ENCODE assay signal across 8 mouse cellular contexts in the genomic region with DNA sequence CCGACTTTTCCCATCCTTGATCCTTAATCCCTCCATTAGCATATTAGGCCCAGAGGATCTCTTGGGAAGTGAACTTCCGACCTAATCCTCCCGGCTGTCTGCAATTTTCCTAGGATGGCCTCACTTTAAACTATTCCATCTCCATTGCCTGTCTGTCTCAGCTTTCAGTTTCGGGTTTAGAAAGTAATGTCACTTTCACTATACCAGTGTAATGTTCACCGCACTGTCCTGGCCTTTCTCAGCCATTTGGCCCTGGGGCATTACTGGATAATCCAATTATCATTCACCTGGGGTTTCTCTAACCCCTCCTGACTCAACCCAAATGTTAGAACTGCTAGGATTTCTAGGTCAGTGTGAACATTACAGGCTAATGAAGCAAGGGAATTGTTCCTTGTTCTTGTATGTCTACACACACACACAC. TPM values are rescaled to one million over a fixed set of nuclear protein-coding genes. Genes with fewer than 3 reads are reported as not detected.
DNase-seq lines count a peak whose midpoint lies in the region; ATAC-seq and TF ChIP-seq lines count a peak whose summit lies in the region.

No protein-coding gene starts in this region.

- no peaks in the 10 kb centered on the region for H3K9me3 ChIP-seq in hindbrain, embryonic 12.5 days (replicated peaks)
- no peaks in the 10 kb centered on the region for H3K9me3 ChIP-seq in midbrain, embryonic 12.5 days

- H3K36me3 ChIP-seq in hindbrain, embryonic 12.5 days = peaks cover 11% of the 10 kb centered on the region
- peaks cover 7% of the 10 kb centered on the region; the same call in 1 of the 2 replicates for H3K36me3 ChIP-seq in midbrain, embryonic 12.5 days

- peaks cover 61% of the 10 kb centered on the region for H3K4me1 ChIP-seq in hindbrain, embryonic 12.5 days
- peaks cover 71% of the 10 kb centered on the region for H3K4me1 ChIP-seq in midbrain, embryonic 12.5 days

- WGBS in hindbrain, embryonic 12.5 days = under 1% methylated on average over 5 of the region's 5 CpGs
- WGBS in midbrain, embryonic 12.5 days = 0% methylated on average over 5 of the region's 5 CpGs

- no peak for TF ChIP-seq CTCF in left cerebral cortex, adult 2 months (IDR thresholded peaks at IDR 0.05)

- no peaks in the 10 kb centered on the region for H3K27me3 ChIP-seq in hindbrain, embryonic 12.5 days
- H3K27me3 ChIP-seq in midbrain, embryonic 12.5 days = peaks cover 2% of the 10 kb centered on the region; the same call in 1 of the 2 replicates

- H3K9ac ChIP-seq in hindbrain, embryonic 12.5 days = peak overlapping the region; percentile 100
- H3K9ac ChIP-seq in midbrain, embryonic 12.5 days (replicated peaks) = peak overlapping the region; percentile 100

- intact Hi-C loops in left cerebral cortex, adult 2 months (cut with DNase I) = no loop called here
- intact Hi-C loops in left cerebral cortex, postnatal 36 days (cut with DNase I) = loop anchor here (2.0 kb wide), 1 partner anchor 16 kb away; no protein-coding TSS in a partner anchor

- H3K4me2 ChIP-seq in hindbrain, embryonic 12.5 days (replicated peaks) = peak overlapping the region; percentile 99
- peak overlapping the region; percentile 100 for H3K4me2 ChIP-seq in midbrain, embryonic 12.5 days (replicated peaks)

- no peak for ATAC-seq in hindbrain, embryonic 12.5 days (ENCODE audit: low FRiP score)
- no peak for ATAC-seq in midbrain, embryonic 12.5 days (ENCODE audit: low FRiP score, low read depth)

- peak overlapping the region; percentile 90 for H3K27ac ChIP-seq in left cerebral cortex, adult 2 months
- H3K27ac ChIP-seq in hindbrain, embryonic 12.5 days = peak overlapping the region; percentile 94
- peak overlapping the region; percentile 96 for H3K27ac ChIP-seq in midbrain, embryonic 12.5 days (replicated peaks)

- peak overlapping the region; percentile 93 for H3K4me3 ChIP-seq in left cerebral cortex, adult 2 months
- peak overlapping the region; percentile 89 for H3K4me3 ChIP-seq in hindbrain, embryonic 12.5 days
- peak overlapping the region; percentile 99 for H3K4me3 ChIP-seq in midbrain, embryonic 12.5 days

- no peak for DNase-seq in left cerebral cortex, adult 2 months (ENCODE audit: extremely low spot score in 1 of 2, low spot score in 2 of 2)
- DNase-seq in left cerebral cortex, adult 18-20 months (ENCODE audit: low spot score in 2 of 2) = no peak
- peak; percentile 56 for DNase-seq in adipocyte (ENCODE audit: low spot score)
- no peak for DNase-seq in cerebellum, postnatal 25 days
- no peak for DNase-seq in left cerebral cortex, postnatal 36 days (ENCODE audit: low spot score in 2 of 2)
- DNase-seq in embryo, embryonic 9.5 days (ENCODE audit: extremely low spot score) = no peak

RNA-seq across cellular contexts. Expression of gene A3galt2, which starts 26.7 kb away (rescaled TPM):
- under 1 TPM; 0.27 to 0.54 TPM for total RNA-seq in left cerebral cortex, adult 2 months (2021)
- total RNA-seq in left cerebral cortex, adult 18-20 months (2021) = under 1 TPM; 0.28 to 0.37 TPM
- 0.50 and 0.79 TPM in 2 replicates for polyA plus RNA-seq in hindbrain, embryonic 12.5 days (2016; fragmentation: Nextera tagmentation; extraction: Ambion mirVana)
- 0.56 and 0.59 TPM in 2 replicates for polyA plus RNA-seq in midbrain, embryonic 12.5 days (2016; fragmentation: Nextera tagmentation; extraction: Ambion mirVana)
- under 1 TPM; 0.10 to 0.41 TPM for total RNA-seq in left cerebral cortex, postnatal 36 days (2021)
